Mouse (Mus musculus): ENCODE results near the gene Krt88. TPM values are rescaled to one million over a fixed set of nuclear protein-coding genes. Genes with fewer than 3 reads are reported as not detected.

Krt88 gene
- total RNA-seq, 2 experiments from 2014 or later = not detected

DNA sequence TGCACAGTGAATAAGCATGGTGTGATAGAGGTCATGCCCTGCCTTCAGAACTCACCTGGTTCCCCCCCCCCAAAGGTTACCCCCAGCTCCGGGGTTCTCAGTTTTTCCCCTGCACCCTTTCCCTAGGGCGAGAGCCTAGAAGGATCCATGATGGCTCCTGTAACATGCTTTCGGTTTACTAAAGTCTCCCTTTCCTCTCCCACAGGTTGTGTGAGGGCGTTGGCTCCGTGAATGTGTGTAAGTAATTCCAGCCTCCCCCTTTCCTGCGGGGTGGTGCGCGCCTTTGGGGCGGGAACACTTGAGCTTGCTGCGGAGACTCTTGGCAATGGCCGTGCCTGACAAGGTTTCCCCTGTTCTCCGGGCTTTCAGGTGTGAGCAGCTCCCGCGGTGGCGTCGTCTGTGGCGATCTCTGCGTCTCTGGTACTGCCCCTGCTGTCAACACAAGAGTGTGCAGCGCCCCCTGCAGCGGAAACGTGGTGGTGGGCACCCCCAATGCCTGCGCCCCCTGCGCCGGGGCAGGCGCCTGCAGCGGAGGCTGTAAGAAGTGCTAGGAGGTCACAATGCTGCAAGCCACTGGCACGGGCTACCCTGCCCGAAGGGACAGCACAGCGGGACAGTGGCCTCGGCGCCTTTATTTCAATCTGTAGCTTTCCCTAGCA, 31.6 kb downstream of the Krt88 start:
- DNase-seq = peak; percentile 26

DNA sequence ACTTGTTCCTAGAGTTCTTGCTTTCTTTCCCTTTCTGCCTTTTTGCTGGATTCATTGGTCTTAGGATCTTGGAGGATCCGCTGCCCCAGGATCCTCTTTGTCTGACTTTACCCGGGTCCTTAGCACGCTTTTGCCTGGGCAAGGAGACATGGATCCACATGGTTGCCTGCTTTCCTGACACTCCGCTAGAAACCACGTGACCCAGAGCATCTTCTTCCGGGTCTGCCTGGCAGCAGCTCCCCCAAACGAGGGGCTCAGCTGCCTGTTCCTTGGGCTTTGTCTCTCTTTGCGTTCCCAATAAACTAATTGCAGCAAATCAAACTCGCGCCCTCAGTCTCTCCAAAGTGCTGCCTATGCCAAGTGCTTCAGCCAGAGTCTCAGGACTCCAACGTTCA, 32.1 kb downstream of the Krt88 start:
- DNase-seq = no peak

DNA sequence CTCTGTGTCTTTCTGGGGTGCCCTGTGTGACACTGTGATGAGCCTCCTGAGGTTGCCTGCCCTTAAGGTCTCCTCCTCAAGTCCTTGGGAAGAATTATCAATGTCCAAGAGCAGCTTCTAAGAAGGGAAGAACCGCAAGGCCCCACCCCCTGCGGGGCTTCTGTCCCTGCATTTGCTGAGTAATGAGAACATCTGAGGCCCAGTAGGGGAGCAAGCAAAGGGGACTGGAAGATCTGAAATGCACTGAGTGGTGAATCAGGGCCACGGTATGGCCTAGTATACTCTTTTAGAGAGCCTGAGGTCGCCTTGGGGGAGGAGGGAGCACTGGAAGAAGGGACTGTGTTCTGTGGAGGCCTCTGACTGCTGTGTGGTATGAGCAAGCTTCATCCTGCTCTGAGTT, 34.5 kb downstream of the Krt88 start:
- no peak for DNase-seq

DNA sequence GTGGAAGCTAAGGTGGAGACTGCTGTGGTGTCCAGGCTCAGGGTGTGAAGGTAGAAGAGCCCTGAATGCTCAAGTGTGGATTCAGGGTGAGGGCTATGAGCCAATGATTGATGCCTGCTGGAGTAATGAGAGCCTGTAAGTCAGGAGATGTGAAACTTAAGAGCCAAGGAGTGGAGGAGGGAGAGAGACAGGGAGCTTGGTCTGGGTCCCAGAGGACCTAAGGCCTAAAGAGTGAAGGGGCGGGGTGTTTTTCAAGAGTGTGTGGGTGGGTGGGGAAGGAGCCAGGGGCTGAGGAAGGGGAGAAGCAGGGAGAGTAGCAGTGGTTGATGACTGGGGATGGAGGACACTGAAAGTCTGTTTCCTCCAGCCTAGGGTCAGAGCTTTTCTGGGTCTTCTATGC, 36.1 kb downstream of the Krt88 start:
- no peak for DNase-seq

DNA sequence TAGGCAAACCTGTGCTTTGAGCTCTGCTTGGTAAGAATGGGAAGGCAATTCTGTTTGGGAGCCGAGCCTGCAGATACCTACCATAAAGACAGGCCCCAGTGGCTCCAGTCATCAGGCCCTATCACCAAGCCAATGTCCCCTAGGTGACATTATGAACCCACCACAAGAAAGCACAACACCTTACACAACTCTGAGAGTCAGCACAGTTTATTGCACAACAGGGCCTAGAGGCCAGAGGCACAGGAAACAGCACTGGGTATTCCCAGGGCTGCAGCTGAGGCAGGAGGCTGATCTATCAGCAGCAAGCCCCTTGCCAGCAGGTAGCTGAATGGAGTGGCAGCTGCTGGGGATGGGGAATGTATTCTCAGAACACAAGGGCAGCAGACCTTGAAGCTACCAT, 37.4 kb downstream of the Krt88 start:
- DNase-seq = no peak

DNA sequence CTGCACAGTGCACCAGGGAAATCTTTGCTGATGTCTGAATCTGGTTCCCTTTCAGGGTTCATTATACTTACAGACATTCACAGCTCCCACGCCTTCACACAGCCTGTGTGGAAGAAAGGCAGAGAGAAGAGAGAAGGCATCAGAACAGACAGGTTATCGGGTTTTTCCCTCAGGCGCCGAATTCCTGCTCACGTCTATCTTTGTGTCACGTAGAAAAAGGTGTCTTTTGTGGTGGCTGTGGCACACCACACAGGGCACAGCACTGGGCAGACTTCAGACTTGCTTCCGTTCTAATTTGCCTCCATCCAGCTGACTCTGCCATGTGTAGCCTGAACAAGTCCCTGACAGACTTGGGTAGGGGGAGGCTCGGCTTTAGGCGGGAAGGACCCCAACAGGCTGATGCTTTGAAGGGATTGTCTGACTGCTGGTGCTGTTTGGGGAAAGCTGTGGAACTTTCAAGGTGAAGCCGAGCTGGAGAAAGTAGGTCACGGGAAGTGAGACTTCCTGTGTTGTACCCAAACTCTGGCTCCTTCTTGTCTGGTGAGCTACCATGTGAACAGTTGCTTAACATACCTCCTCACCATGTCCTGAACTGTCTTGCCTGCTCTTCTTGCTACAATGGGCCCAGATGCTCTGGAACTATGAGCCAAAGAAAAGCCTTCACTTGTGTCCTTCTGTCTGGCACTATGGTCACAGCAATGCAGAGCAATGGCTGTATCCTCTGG, 38.5 kb downstream of the Krt88 start:
- DNase-seq = no peak

DNA sequence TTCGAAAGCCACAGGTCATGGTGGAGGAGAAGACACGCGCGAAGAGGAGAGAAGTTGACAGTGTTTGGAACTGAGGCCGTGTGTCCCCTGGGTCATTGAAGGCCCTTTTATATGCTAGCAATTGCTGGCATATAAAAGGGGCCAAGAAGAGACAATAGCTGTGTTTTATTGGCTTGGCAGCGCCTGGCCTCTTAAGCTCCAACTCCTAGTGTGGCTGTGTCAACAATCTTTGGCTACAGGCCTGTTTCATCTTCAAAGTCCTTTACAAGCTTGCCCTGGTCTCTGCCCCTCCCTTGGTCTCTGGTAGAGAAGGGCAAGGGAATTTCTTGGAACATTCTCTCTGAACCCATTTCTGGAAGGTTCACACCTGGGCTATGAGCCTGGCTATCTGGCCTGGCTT, 43.9 kb downstream of the Krt88 start, which contains the start of gene Krt83:
Krt83 (minus strand) TSS at position 82 of the 400 bp plus-strand sequence.
- DNase-seq = no peak

DNA sequence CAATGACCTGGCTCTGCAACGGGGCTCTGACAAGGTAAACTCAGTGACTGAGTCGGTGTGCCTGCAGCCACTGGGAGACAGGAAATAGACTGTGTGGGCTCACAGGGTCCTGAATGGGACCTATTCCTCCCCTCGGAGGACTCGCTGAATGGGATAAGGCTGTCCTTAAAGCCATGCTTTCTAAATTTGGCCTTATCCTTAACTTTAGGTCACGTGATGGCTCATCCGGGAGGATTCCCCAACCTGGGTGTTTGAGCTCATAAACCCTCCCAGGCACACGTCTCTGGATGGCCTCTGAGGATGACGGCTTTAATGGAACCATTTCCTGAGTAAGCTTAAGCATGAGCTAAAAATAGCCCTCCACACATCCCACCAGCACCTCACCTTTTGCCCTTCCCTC, 45.2 kb downstream of the Krt88 start:
- DNase-seq = no peak

DNA sequence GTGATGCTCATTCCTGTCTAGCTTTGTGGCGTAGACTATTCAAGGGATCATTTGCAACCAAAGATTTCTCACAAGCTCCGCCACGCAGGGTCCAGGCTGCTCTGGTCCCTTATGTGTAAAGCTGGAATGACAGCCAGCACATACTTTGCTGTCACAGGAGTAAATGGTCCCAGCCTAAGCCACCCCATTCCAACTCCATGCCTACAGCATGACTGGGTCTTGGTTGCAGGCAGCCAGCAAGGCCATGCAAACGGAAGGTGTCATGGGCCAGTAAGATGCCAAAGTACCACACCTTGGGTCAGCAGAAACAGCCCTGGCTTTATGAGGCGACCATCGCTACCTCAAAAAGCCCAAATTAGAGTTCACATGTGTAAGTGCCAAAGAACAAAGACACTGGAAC, 46.2 kb downstream of the Krt88 start:
- no peak for DNase-seq

DNA sequence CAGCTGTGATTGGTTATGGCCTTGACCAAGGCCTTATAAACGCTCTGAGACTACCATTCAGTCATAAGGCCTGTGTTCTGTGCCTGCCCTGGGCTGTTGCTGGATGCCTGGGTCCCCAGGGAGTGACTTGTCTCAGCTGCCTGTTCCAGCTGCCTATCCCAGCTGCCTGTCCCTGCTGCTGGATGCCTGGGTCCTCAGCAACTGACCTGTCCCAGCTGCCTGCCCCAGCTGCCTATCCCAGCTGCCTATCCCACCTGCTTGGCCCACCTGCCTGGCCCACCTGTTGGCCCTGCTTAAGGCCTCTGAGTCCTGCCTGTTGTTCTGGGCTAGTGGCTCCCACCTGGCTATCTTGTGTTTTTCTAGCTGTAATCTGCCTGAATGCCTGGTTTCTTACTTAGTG, 46.7 kb downstream of the Krt88 start:
- peak; percentile 14 for DNase-seq

DNA sequence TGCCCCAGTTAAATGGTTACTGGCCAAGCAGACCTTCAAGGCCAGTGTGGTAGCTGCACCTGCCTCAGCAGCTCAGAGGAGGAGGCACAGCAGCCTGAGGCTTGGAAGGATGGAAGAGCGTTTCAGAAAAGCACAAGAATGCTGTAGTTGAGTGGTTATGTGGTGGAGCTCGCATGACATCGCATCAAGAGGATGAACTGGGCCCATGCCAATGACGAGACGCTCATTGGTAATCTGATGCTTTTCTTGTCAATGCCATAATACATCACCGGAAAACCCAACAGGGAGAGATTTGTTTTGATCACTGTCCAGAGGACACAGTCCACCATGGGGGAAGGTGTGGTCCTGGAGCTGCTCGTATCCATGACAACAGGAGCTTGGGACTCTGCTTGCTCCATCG, 47.7 kb downstream of the Krt88 start:
- DNase-seq = no peak

DNA sequence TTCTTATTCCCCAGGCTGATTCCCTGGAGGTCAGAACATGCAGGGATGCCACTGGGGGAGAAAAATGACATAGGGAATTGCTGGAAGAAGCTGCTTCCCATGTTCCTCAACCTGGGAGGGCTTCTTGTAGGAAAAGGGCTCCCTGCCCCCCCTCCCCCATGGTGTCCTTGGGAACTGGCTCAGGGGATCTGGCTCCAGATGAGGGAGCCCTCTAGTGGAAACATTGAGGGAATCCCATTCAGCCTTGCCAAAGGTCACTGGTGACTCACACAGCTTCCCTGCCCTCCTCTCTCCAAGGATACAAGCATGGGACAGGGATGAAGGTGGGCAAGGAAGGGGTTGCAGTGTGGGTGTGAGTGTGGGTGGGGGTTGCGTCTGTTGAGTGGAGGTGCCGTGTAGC, 49.6 kb downstream of the Krt88 start:
- peak; percentile 22 for DNase-seq

Other genes starting within 250 kb of the Krt88 start
- gene Grasp, start 223.6 kb upstream of the Krt88 start, total RNA-seq (2021) = 1 to 10 TPM; 4.3 to 5.7 TPM
- 10 to 100 TPM; 52.2 to 90.7 TPM for gene Nr4a1, start 193.5 kb upstream of the Krt88 start, total RNA-seq (2021)
- gene Atg101, start 163.5 kb upstream of the Krt88 start, total RNA-seq (2021) = 10 to 100 TPM; 22.3 to 31.3 TPM
- under 1 TPM; 0.31 to 0.32 TPM for gene 6030408B16Rik, start 154.5 kb upstream of the Krt88 start, total RNA-seq (2021)
- 1 to 10 TPM; 1.6 to 1.9 TPM for gene Krt80, start 77.6 kb upstream of the Krt88 start, total RNA-seq (2021)
- not detected for gene Krt7, start 36.7 kb upstream of the Krt88 start, total RNA-seq (2021)
- gene Krt87, start 8.9 kb upstream of the Krt88 start, total RNA-seq (2021) = not detected
- not detected for gene Krt81, start 16.0 kb downstream of the Krt88 start, total RNA-seq (2021)
- not detected for gene Krt86, start 25.7 kb downstream of the Krt88 start, total RNA-seq (2021)
- gene Krt83, start 43.8 kb downstream of the Krt88 start, total RNA-seq (2021) = not detected
- gene Gm49425, start 69.5 kb downstream of the Krt88 start, total RNA-seq (2021) = not detected
- gene Krt84, start 85.1 kb downstream of the Krt88 start, total RNA-seq (2021) = not detected
- not detected for gene Krt82, start 102.9 kb downstream of the Krt88 start, total RNA-seq (2021)
- gene Krt90, start 115.2 kb downstream of the Krt88 start, total RNA-seq (2021) = not detected
- not detected for gene Krt75, start 126.2 kb downstream of the Krt88 start, total RNA-seq (2021)
- gene Gm5414, start 180.4 kb downstream of the Krt88 start, total RNA-seq (2021) = not detected
- gene Gm5478, start 199.6 kb downstream of the Krt88 start, total RNA-seq (2021) = not detected
- gene Krt6b, start 232.5 kb downstream of the Krt88 start, total RNA-seq (2021) = not detected
- not detected for gene Krt6a, start 246.6 kb downstream of the Krt88 start, total RNA-seq (2021)